Mouse (Mus musculus): ENCODE measurements around the gene Tiam2.

Gene Tiam2

DNA sequence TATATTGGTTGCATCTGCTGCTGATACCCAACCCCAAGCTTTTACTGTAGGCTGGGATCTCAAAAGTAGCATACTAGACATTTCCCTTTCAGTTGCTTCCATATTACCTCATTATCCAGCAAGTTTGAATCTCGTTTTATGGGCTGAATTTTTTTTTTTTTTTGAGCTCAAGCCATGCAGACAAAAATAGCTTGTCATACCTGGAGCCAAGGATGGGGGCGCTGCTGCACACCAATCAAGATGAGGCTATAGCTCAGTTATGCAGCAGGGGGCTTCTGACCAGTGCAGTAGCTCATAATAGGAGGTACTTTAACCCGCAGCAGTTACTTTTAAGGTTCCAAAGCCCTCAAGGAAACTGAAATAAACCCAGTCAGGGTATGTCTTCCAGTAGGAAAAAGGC is 171.7 kb downstream of the Tiam2 start:
- in situ Hi-C loops (cut with MboI), result no loop called here

GRCm38 (mm10) chr17:3498580-3498979 is 172.2 kb downstream of the Tiam2 start:
- in situ Hi-C loops (cut with MboI), result no loop called here

GRCm38 (mm10) chr17:3499468-3499867 is 173.1 kb downstream of the Tiam2 start:
- in situ Hi-C loops (cut with MboI), result no loop called here

- in situ Hi-C loops (cut with MboI), result no loop called here
Observed at GRCm38 (mm10) chr17:3500076-3500475, 173.7 kb downstream of the Tiam2 start.

DNA sequence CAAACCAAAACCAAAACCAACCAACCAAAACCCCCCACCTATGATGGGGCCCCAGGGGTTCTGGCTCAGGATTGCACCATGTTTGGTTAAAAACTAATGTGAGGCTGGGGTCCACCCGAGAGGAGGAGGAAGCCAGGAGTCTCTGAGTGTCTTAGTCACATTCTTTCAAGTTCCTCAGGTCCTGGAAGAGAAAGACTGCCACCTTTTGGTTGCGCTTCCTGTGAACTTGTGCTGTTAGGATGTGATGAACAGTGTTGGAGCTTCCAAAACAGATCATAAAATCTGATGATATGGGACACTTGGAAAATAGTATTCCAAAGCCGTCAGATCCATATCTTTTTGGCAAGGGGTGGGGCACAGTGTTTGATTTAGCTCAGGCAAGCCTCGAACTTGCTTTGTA is 174.6 kb downstream of the Tiam2 start:
- in situ Hi-C loops (cut with MboI), result no loop called here

- in situ Hi-C loops (cut with MboI), result no loop called here
Observed at GRCm38 (mm10) chr17:3505711-3506110, 179.3 kb downstream of the Tiam2 start.

DNA sequence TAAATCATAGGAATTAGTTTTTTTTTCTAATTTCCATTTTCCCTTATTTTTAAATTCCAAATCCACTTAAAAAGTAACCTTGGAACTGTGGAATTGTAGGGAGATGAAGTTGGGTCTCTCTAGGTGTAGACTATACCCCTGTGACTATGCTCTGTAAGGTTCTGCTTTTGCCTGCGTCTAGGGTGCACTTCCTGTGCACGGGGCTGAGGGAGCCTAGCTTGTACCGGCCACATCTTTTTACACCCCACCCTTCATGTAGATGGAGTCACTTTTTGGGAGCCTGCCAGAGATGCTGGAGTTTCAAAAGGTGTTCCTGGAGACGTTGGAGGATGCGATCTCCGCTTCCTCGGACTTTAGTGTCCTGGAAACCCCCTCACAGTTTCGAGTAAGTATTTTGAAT is 180.1 kb downstream of the Tiam2 start:
- in situ Hi-C loops (cut with MboI), result no loop called here

DNA sequence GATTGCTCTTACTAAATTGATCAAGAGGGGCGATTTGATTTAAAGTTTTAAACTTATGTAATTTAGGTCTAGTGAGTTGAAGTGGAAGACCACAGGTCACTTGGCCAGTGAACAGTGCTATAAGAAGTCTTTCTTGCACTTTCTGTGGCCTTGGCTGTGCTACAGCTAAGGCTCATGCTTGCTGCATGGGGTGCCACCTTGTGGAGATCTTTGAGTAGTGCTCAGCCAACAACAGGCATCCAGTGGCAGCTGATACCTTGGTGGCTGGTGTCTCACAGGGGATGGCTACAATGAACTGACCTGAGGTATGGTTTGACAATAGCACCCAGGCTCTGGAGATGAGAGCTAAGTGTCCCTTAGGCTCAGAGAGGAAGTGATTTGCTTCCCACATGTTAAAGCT is 183.5 kb downstream of the Tiam2 start:
- in situ Hi-C loops (cut with MboI), result no loop called here

DNA sequence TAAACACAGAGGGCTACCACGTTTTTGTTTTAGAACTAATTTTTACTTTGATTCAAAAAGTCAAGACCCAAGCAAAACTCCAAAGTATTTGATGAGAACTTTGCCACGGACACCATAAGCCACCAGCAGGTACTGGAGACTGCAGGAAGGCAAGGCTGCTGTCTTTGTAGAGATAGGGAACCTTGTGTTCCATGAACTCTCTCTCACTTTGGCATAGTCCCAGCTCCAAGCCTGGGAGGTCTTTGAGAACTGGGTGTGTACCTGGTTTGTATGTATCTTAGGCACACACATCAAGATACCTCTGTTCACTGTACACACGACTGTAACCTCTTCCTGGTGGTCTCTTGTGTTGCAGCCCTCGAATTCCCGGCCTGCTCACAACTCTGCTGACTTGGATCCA is 187.9 kb downstream of the Tiam2 start:
- in situ Hi-C loops (cut with MboI), result no loop called here

DNA sequence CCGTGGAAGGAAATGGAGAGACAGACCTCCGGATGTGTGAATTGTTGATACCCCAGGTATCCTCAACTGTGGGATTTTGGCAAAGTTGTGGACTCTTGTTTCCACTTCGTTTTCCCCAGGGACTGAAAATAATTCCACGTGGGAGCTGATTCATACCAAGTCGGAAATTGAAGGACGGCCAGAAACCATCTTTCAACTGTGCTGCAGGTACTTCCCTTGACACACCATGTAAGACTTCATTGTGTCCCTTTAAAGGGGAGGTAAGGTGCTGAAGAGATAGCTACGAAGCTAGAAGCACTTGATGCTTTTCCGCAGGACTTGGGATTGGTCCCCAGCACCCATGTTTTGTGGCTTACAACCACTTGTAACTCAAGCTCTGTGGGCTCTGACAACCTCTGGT is 189.5 kb downstream of the Tiam2 start:
- in situ Hi-C loops (cut with MboI), result no loop called here

GRCm38 (mm10) chr17:3516406-3516805 is 190.0 kb downstream of the Tiam2 start:
- in situ Hi-C loops (cut with MboI), result no loop called here

GRCm38 (mm10) chr17:3520344-3520743 is 194.0 kb downstream of the Tiam2 start:
- in situ Hi-C loops (cut with MboI), result no loop called here

- in situ Hi-C loops (cut with MboI), result no loop called here
Observed at GRCm38 (mm10) chr17:3527841-3528471, 201.6 kb downstream of the Tiam2 start.

GRCm38 (mm10) chr17:3529523-3529922 is 203.2 kb downstream of the Tiam2 start:
- in situ Hi-C loops (cut with MboI), result no loop called here

DNA sequence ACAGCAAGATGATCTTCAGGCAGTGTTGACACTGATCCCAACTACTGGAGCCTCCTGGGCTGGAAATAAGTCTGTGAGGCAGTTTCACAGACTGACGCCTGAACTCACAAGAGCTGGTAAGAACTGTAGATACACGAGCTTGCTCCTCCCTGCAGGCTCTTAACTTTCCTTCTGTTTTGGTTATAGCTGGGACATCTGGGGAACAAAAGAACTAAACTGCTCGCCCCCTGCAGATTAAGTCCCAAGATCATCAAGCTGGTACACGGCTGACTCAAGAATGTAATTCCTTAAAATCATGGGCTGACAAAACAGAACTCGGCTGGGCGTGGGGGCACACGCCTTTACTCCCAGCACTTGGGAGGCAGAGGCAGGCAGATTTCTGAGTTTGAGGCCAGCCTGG is 204.2 kb downstream of the Tiam2 start:
- in situ Hi-C loops (cut with MboI), result no loop called here

DNA sequence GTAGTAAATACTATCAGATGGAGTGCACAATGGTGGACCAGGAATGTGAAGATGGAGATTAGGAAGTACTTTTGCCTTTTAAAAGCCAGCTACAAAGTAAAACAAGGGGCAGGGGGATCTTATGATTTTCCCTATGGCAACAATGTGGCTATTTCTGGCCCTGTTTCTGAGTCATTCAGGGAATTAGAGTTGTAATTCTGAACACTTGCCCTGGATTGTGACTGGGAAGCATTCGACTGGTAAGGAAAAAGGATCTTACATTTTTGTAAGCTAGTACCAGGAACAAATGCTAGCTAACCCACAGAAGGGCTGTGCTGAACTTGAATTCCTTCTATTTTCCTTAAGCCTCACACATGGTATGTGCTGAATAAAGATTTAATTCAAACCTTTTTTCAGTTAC is 205.3 kb downstream of the Tiam2 start:
- in situ Hi-C loops (cut with MboI), result no loop called here

GRCm38 (mm10) chr17:3532254-3532653 is 205.9 kb downstream of the Tiam2 start, which contains the start of gene Cldn20:
TSS of gene Cldn20 (plus strand) at chr17:3532554.
- in situ Hi-C loops (cut with MboI), result no loop called here

- in situ Hi-C loops (cut with MboI), result no loop called here
Observed at GRCm38 (mm10) chr17:3533425-3533824, 207.1 kb downstream of the Tiam2 start.

DNA sequence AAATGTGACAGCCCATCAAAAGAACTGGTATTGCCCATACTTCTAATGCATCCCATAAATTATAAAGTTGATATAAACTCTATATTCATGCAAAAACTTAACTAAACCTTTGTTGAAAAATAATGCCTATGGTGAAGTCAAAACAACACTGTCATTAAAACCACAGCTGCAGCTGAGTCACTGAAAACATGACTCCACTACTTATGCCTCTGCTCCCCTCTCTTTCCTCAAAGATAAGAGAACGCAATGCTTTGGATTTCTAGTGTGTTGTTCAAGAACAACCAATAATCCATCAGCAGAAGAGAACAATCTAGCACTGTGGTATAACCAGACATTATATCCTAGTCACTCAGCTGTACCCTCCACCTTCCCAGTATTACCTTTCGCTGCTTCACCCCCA is 213.9 kb downstream of the Tiam2 start:
- in situ Hi-C loops (cut with MboI), result no loop called here

- in situ Hi-C loops (cut with MboI), result no loop called here
Observed at GRCm38 (mm10) chr17:3541033-3541432, 214.7 kb downstream of the Tiam2 start.

DNA sequence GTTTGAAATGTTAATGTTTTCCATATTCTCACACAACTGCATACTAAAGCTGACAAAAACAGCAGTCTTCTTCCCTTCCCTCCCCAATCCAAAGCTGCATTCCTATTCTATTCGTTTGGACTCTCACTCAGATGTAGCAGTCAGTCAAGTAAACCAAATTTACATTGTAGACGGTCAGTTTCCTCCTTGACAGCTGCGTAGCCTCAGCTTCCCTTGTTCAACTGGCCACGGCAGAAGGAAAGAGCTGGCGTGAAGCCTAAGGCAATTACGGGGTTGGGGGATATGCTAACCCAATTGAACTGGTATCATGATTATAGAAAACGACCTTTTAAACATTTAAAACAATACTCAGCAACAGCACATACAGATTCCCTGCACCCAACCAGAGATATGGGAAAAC is 221.4 kb downstream of the Tiam2 start:
- in situ Hi-C loops (cut with MboI), result no loop called here

DNA sequence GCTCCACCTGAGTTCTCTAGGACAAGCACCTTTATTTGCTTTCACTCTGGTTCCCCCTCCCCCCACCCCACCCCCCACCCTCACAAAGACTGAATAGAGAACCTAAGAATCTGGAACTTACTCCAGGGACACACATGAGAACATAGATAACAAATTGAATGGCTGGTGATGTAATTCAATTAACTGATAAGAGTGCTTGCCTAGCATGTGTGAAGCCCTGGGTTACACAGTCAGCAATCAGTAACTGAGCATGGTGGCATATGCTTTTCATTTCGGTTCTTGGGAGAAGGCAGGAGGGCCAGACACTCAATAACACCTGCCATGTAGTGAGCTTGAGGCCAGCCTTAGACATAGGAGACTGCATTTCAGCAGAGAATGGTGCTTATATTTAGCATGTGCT is 229.9 kb downstream of the Tiam2 start:
- in situ Hi-C loops (cut with MboI), result no loop called here

GRCm38 (mm10) chr17:3557331-3558311 is 231.2 kb downstream of the Tiam2 start, which contains the start of gene Tfb1m:
TSS of gene Tfb1m (minus strand) at chr17:3557781.
- in situ Hi-C loops (cut with MboI), result no loop called here

All from mature B cell (primary cell).